Mouse (Mus musculus) right cerebral cortex, postnatal 4 days (tissue): Measurements from ENCODE around the gene Mical2.

Source experiments
- DNase-seq: peaks from one replicate; pipeline ENCODE4 v3.0.0-alpha.2; 2022

Mical2 gene

DNA sequence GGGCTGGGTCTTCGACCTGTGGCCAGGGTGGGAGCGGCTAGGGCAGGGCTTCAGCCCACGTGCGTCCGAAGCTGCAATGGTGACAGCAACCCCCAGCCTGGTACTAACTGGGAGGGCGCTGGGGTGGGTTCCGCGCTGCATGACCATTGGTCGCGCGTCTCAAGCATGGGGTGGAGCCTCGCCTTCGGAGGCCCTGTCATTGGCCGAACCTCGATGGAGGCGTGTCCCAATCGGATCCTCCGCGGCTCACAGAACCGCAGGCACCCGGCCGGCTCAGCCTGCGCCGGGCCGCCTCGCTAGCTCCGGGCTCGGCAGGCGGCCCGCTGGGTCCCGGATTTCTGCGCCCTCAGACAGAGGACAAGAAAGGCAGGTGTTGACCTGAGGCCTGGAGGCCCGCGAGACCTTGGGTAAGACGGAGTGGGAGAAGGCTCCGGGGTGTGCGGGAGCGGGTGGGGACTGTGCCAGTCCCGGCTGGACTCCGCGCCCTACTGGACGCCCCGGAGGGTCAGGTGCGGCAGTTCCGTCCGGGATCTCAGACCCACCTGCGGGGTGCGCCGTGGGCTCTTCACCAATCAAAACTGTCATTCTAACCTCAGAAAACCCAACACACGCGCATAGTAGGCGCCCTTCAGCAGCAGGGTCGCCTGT lies at the start of gene Mical2:
Gene Mical2 (plus strand): TSS at position 242 of the 648 bp plus-strand sequence.
- DNase-seq: peak; percentile 85

DNA sequence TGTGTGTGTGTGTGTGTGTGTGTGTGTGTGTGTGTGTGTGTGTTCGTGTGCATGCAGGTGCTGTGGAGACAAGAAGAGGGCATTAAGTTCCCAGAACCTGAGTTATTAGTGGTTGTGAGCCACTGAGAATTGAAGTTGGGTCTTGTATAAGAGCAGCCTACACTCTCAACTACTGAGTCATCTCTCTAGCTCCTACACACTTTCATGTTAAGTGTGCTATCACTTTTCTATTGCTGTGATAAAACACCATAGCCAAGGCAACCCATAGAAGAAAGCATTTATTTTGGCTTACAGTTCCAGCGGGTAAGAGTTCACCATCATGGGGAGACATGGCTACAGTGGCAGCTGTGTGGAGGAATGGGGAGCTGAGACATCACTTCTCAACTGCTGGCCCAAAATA lies 49.0 kb upstream of the Mical2 start:
- no peak for DNase-seq

DNA sequence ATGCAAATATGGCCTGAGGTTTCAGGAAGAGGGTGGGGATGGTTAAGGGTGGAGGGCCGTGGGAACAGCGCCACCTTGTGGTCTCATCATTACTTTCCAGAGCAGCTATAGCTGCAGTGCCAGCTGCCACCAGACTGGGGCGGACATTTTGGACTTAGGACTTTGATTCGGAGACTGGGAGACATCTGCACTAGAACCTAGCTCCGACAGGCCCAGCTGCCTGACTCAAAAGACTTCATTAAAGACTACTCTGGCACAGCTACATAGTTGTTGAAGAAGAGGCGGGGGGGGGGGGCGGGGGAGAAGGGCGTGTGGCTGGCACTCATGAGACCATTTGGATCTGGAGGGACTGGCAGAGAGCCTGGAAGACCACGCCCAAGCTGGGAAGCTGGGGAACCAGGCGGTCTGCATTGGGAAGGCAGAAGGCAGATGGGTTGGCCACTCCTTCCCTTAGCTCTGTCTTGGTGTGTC lies 45.4 kb upstream of the Mical2 start:
- DNase-seq: peak; percentile 86

DNA sequence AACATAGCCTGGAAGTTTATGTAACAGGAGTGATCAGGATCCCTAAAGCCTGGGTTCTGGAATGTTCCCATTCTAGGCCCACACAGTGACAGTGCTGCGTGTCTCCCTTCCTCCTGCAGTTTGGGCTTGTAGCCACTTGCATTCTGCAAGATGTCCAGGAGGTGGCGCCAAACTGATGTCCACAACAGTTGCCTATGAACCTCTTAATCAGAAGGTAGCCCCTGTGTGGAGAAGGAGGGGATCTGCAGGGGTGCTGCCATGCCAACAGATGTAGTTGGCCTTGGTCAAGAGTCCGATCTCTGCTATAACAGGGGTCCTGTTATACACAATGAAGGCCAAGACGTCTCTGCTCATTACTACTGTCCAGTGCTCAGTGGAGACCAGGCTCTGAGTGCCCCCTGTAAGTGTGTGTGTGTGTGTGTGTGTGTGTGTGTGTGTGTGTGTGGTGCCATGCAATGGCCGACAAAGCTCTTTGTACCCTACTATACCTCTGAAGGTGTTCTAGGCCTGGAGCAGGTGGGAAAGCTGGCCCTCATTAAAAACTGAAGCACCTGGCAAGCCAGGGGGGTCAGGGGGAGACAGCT lies 42.3 kb upstream of the Mical2 start:
- peak; percentile 87 for DNase-seq

DNA sequence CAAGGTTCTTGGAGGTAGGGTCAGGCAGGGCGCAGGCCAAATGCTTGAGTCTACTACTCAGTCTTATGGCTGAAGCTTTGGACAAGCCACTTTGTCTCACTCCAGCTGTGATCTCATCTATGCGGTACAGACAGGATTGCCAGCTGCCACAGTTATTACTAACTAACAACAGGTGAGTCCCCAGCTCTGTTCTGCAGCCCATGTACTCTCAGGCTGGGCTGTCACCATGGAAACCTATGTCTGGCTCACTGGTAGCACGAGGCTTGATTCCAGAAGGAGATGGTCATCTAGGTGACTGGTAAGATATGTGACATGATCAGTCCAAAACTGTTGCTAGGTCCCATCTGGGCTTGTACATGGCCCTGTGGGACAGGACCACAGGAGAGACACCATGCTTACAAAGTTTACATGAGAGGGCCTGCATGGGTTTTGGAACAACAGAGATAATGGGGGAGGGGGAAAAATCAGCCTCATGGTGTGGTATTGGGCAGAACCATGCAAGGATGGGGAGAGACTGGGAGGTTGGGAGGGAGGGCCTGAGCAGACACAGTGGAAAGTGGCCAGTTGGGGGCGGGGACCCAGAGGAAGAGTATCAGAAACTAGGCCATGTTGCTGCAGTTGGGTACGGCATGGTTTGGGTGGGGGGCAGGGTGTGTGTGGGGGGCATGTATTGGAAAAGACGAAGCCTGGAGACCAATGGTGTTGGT lies 41.0 kb upstream of the Mical2 start:
- no peak for DNase-seq

DNA sequence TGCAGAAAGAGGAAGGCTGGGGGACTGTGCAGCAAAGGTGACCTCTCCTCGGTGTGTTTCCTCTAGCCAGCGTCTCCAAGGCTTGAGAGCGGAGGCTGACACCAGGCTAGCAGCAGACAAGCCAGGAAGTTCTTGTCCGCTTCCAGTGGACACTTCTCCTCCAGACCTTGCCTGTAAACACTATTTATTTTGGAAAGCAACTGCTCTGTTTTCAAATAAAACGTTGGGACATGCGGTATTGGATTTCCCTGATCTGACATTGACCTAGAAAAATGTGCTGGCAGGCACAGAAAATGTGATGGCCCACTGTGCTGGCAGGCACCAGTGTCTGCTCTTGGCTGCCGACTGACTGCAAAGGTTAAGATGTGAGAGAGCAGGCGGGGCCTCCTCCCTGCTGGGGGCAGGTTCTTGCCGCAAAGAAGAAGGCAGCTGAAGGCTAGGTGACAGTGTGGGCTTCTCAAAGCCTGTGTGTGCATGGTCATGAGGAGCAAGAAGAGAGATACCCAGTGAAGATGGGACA lies 40.4 kb upstream of the Mical2 start:
- no peak for DNase-seq

DNA sequence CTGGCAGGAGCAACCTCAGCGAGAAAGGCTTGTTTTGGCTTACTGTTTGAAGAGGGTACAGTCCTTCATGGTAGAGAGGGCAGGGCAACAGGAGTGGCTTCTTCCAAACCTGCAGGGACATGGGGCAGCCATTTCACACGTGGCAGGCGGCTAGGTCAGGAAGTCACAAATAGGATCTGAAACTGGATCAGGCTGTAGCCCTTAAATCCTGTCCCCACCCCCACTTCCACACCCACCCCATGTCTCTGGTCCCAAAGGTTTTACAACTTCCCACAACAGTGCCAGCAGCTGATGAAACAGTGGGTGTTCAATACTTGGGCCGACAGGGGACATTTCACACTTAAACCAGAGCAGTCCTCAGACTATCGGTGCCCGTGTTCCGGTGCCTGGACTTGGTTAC lies 38.8 kb upstream of the Mical2 start:
- no peak for DNase-seq

DNA sequence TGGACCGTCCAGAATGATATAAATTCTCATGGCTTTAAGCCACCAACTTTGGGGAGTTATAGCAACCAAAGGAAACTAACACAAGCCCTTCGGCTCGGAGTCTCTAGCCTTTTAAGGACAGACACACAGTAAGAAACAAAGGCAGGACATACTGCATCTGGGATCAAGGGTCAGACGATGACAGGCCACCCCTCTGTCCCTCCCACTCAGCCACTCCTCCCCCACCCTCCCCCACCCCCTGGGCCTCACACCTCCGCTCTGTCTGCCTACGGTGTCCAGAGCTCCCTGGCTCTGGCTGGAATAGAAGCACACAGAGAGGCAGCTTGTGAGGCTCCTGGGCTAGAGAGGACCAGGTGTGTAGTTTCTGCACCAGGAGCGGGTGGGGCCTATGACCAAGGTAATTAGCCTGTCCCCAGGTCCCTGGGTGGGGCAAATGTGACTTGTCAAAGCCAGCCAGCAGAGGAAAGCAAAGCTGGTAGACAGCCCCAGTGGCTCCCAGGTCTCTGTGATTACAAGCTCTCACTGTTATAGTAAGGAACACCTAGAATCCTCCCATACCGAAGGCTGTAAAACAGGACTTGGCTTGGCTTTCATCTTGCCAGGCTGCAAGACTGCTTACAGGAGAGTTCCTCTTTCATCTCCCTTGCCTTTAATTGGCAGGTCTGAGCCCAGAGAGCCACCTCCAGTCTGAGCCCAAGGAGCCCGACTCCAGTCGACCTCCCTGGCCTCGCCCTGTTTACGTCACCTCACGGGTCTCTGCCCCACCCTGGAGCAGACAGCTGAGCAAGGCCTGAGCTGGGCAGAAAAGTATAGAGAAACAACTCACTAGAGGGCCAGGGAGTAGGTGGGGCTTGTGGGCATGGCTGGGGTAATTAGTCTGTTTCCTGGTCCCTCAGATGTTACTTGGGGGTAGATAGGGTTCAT lies 37.9 kb upstream of the Mical2 start:
- DNase-seq: no peak

DNA sequence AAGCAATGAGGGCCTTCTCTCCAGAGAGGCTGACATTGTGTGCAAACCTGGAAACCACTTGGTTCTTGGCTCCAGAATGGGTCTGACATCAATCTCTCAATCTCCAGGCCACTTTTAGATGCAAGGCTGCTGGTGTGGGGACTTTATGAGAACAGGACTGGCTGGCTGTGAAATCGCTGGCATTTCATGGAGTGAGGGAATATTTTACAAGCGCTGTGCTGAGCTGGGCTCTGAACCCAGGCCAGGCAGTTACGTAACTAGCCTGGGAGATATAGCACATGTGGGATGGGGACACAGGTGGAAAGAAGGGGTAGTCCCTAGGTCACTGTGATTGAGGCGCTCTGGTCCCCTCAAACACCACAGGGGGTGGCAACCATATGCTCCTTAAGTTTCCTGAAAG lies 33.4 kb upstream of the Mical2 start:
- DNase-seq: no peak

DNA sequence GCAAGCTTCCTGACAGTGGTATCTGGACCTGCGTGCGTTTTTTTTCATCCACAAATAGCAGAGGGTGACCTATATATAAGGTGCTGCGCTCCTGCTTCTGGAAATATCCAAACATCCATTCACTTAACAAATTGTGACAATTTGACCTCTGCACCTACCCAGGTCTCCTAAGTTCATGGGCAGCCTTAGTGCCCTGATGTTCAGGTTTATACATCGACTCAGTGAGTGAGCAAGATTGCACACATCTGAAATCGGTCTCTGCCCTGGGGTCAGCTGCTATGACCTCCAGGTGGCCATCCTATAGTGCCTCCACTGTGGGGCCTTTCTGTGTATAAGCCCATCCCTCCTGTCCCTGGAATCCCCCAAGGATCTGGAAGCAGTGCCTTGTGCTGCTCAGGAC lies 32.9 kb upstream of the Mical2 start:
- no peak for DNase-seq

DNA sequence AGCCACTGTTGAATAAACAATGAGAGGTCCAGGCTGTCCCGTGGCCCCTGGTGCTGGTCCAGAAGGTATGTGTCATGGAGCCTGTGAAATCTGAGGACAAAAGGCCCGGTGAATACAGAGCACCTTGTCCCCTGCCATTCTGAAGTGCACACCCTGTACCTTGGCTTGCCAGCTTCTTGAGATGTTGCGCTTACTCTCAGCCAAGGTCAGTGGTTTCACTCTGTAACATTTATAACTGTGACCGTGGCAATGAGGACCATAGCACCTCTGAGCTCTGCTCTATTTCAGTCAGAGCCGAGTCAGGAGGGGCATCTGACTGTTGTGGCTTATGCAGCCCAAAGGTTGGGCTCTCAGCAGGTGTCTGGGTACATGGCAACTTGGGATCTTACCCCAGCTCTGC lies 31.4 kb upstream of the Mical2 start:
- no peak for DNase-seq

DNA sequence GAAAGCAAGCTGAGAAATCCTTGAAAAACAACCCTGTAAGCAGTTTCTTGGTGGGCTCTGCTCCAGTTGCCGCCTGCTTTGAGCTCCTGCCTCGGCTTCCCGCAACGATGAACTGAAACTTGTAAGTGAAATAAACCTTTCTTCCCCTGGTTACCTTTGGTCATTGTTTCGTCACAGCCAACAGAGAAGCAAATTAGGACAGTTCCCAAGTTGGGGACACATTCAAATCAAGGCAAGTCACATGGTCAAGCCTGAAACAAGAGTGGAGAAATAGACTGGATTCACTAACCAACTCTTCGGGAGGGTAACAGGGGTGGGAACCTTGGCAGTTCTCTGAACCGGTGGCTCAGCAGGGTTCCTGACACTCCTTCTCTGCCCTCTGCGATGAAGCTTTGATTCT lies 28.2 kb upstream of the Mical2 start:
- no peak for DNase-seq

DNA sequence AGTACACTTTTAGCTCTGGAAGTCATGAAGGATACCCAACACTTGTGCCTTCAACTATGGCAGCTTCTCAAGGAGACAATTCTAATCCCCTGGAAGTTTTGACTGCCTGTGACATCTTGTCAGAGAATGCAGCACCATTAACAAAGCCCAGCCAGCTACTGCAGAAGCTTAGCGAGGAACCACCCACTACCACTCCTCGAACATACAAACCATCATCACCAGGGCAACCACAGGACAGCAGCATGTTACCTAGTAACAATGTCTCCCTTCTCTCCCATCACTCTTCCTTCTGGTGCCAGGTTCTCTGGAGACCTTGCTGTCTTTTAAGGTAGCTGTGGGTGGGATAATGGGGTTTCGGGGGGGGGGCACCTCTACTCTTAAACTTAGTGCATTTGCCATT lies 26.3 kb upstream of the Mical2 start:
- no peak for DNase-seq

DNA sequence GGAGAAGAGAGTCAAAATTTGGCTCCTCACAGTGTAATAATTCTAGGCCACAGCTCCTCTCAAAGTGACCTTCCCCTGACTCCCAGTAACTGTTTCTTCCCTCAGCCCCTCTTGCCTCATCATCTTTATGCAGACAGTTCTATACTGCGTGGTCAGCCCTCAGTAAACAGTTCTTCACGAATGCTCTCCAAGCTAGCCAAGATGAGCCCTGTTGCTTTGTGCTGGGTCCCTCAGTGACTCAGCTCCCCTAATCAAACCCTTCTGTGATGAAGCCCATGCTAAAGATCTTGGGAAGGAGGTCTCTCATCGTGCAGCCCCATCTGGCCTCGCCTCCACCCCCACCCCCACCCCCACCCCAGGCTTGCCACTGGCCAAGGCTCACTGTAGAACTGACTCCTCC lies 24.9 kb upstream of the Mical2 start:
- DNase-seq: no peak

DNA sequence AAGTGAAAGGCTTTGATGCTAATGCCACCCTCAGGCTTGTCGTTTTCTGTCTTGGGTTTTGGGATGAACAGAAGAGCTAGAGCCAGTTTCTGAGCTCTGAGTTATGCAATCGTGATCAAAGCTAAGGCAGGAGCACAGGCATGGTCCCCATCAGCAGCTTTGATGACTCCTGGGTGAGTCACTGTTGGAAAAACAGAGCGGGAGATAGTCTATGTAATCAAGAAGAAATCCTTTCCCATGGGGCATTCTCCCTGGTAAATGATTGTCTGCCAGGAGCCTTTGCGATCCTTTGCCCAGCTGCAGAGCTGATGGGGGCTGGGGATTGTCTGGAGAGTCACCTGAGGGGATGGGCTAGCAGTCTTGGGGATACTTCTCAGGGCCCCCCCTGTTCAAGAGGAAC lies 23.5 kb upstream of the Mical2 start:
- DNase-seq: no peak

DNA sequence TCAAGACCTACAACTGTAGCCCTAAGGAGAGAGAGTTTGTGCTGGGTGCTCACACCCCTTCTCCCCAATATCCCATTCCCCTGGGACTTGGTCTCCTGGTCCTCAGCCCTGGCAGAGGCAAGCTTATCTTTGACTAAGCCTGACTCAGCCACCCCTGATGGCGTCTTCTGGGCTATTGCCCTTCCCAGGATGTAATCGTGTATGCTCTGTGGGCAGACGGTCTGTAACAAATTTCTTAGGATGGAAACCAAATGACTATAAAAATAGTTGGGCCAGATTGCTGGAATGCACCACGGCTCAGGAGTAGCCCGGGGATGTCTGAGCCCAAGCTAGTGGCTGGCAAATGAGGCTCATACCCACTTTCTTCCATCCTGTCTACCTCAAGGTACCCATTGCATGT lies 22.8 kb upstream of the Mical2 start:
- DNase-seq: no peak

DNA sequence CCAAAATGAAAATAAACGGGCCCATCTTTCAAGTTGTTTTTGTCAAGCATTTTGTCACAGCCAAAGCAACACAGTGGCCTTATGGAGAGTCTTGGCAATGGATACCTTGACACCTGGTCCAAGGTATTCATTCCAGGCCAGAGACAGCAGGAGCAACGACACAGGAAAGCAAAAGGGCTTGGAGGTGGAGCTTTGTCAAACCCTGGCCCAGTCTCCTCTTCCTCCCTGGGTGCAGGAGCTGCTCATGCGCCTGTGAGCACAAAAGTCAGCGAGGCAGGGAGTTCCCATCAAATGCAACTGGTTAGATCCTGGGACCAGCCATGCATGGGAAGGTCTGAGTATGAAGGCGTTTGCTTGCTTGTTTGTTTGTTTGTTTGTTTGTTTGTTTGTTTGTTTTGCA lies 21.7 kb upstream of the Mical2 start:
- DNase-seq: no peak

DNA sequence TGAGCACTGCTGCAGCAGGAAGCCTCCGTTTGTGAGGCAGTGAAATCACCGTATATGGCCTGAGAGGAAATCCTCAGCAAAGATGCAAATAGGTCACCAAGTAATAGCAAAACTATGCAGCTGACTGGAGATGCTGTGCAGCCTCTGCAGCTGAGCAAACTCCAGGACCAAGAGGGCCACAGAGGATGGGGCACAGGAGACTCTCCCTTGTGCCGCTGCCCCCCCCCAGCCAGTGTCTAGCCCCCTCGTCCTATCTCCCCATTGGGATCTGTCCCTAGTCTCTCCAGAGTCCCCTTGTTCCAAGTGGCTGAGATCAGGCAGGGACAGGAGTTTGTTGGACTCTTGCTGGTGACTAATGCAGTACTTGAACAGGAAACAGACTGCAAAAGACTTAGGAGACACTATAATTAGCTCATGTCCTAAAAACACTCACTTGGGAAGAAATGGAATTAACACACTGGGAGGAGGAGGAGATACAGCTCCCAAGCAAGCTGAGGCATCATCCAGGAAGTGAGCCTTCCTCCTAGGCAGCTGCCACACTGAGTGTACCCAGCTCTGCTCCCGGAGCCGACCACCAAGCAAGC lies 21.2 kb upstream of the Mical2 start:
- DNase-seq: no peak

DNA sequence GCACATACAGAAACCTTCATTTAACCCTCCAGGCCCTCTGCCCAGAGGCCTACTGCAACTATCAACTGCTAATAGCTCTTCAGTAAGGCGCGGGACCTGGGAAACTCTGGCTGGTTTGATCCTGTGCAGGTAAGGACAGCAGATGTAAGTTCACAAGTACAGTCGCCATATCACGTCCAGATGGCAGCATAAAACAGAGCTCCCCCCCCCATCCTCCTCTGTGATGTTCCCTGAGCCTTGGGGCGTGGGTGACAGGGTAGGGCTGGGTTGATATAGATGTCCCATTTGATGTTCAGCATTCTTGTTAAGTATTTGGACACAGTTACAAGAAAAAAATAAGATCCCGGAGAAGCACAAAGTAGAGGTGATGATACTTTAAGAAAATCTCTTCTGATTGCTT lies 20.1 kb upstream of the Mical2 start:
- DNase-seq: no peak

DNA sequence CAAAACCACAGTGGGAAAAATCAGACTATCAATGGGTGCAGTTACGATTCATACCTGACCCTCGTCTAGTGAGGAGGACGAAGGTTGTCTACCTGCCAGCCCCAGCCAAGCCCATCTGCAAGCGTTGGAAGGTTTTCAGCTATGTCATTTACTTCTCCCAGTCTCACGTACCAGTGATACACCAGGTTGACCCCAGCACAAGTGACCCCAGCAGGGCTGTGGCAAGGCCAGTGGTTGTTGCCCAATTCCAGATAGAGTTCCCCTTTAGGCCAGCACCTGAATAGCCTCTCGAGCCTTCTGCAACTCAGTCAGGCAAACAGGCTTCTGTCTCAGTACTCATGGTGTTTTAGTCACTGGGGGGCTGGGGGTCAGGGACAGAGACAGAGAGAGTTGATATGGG lies 17.9 kb upstream of the Mical2 start:
- DNase-seq: no peak

DNA sequence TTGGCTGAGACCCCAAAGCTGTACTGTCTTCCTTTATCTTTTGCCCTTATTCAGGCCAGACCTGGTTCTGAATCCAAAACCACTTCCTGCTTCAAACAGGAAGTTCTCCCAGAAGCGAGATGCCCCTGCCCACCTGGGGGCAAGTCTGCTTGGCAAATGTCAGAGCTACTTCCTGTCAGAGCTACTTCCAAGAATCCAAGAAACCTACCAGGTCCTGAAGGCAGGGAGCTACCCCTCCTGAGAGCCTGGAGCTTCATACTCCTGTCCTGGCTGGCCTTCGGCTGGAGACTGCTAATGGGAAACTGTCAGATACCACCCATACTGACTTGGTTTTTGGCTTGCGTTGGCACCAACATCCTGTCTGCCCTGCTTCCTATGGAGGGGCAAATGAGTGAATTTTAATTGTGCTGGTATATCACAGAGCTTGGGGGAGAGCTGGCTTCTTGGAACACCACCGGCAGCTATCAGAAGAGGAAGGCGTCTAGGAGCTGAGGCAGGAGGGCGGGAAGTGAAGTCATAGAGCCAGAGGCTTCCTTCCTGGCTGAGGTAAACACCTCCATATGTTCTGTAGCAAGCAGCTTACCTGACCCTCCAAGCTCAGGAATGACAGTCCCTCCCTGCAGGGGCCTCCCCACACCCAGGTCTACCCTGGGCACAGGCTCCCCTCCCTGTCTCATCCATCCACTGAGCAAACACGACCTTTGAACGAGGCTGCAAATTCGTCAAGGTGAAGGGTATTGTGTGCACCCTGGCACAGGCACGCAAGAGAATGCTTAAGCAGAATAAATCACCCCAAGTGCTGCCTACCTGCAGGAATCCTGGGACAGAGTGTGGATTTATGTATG lies 17.1 kb upstream of the Mical2 start:
- DNase-seq: no peak

DNA sequence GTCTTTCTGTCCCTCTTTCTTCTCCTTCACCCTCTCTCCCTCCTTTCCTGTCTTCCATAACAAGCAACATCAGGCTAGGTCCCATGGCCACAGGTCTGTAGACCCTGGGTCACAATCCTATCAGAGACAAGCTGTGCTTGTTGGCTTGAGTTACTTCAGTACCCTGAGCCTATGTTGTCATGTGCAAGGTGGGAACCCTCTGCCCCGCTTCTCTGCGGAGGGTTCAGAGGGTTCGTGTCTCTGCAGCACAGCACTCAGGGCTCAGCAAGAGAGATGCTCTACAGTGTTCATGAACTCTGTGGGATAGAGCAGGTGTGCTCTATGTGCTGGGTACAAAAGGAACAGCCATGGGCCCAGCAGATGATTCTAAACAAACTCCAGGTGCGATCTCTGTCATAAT lies 16.0 kb upstream of the Mical2 start:
- no peak for DNase-seq
